Mouse (Mus musculus) heart, adult 18-20 months (tissue): ENCODE data around the gene Aldh6a1. TPM values are rescaled to one million over a fixed set of nuclear protein-coding genes. Genes with fewer than 3 reads are reported as not detected.

ENCODE experiments used
- total RNA-seq, 2 experiments: library from RNA; stranded (reverse); gene quantifications; 2 replicates each; pipeline ENCODE4 v1.2.3; 2021

Aldh6a1 gene
- total RNA-seq, 2 experiments from 2014 or later, result 223 to 267 TPM

Other genes with a start within 250 kb of the Aldh6a1 start
- 10 to 100 TPM; 10.5 to 13.3 TPM for gene Elmsan1, start 232.1 kb downstream of the Aldh6a1 start, total RNA-seq
- gene Ptgr2, start 165.8 kb downstream of the Aldh6a1 start, total RNA-seq, result 100 to 1,000 TPM; 234 to 244 TPM
- 10 to 100 TPM; 22.5 to 24.7 TPM for gene Zfp410, start 134.2 kb downstream of the Aldh6a1 start, total RNA-seq
- gene Coq6, start 89.3 kb downstream of the Aldh6a1 start, total RNA-seq, result 100 to 1,000 TPM; 110 to 112 TPM
- 1 to 10 TPM; 8.8 to 9.2 TPM for gene Fam161b, start 89.2 kb downstream of the Aldh6a1 start, total RNA-seq
- gene Entpd5, start 42.0 kb downstream of the Aldh6a1 start, total RNA-seq, result 10 to 100 TPM; 74.0 to 80.2 TPM
- 1 to 10 TPM; 1.4 to 1.5 TPM for gene Bbof1, start 41.9 kb downstream of the Aldh6a1 start, total RNA-seq
- gene Rnf113a2, start 33.8 kb downstream of the Aldh6a1 start, total RNA-seq, result 10 to 100 TPM in 1 of 2 experiments, 1 to 10 TPM in 1; 9.7 to 10.5 TPM
- 10 to 100 TPM in 1 of 2 experiments, 1 to 10 TPM in 1; 9.9 to 12.0 TPM for gene Lin52, start 418 bp upstream of the Aldh6a1 start, total RNA-seq
- not detected for gene Vsx2, start 118.8 kb upstream of the Aldh6a1 start, total RNA-seq
- gene Abcd4, start 166.4 kb upstream of the Aldh6a1 start, total RNA-seq, result 1 to 10 TPM; 5.8 to 7.4 TPM
- gene Vrtn, start 190.0 kb upstream of the Aldh6a1 start, total RNA-seq, result not detected
- gene Syndig1l, start 247.8 kb upstream of the Aldh6a1 start, total RNA-seq, result under 1 TPM in 1 of 2 experiments, not detected in 1; 0.23 TPM